Mouse (Mus musculus): ENCODE data around the gene Mpeg1.

The Mpeg1 gene

GRCm38 (mm10) chr19:12501370-12502347, 41.1 kb downstream of the Mpeg1 start, which contains the start of gene Dtx4:
TSS of gene Dtx4 (minus strand) at chr19:12501454.
- in situ Hi-C loops (cut with MboI; ENCODE audit: low pct_unique_long_range_greater_than_20kb in 1 of 2, low sequenced_read_pairs in 2 of 2, unreplicated experiment in 1 of 2) = loop anchor here in 1 of 2 experiments (25.0 kb wide), 1 partner anchor 311 kb away; no protein-coding TSS in a partner anchor

GRCm38 (mm10) chr19:12502756-12503155, 42.2 kb downstream of the Mpeg1 start:
- in situ Hi-C loops (cut with MboI; ENCODE audit: low pct_unique_long_range_greater_than_20kb in 1 of 2, low sequenced_read_pairs in 2 of 2, unreplicated experiment in 1 of 2) = loop anchor here in 1 of 2 experiments (25.0 kb wide), 1 partner anchor 310 kb away; no protein-coding TSS in a partner anchor

GRCm38 (mm10) chr19:12514621-12515020, 54.0 kb downstream of the Mpeg1 start:
- in situ Hi-C loops (cut with MboI; ENCODE audit: low pct_unique_long_range_greater_than_20kb in 1 of 2, low sequenced_read_pairs in 2 of 2, unreplicated experiment in 1 of 2) = loop anchor here (5.0 to 25.0 kb wide), 2 partner anchors 78 to 298 kb away; no protein-coding TSS in a partner anchor

Measured in mouse embryonic stem cell (cell line).